Mouse (Mus musculus) G1E-ER4 (cell line): ENCODE data around the gene Slc2a10. TPM values are rescaled to one million over a fixed set of nuclear protein-coding genes. Genes with fewer than 3 reads are reported as not detected.

Experiments used
- GATA1 ChIP-seq: IDR thresholded peaks from one replicate; pipeline ENCODE4 v1.8.0; 2012; ENCODE audit warnings: low read length, inconsistent platforms
- polyA plus RNA-seq: library from polyadenylated mRNA; stranded (reverse); fragments of >175 nt; gene quantifications from 2 replicates; pipeline ENCODE4 v1.2.3, GENCODE M21; 2012

Slc2a10 gene
- polyA plus RNA-seq = not detected in 2 replicates

DNA sequence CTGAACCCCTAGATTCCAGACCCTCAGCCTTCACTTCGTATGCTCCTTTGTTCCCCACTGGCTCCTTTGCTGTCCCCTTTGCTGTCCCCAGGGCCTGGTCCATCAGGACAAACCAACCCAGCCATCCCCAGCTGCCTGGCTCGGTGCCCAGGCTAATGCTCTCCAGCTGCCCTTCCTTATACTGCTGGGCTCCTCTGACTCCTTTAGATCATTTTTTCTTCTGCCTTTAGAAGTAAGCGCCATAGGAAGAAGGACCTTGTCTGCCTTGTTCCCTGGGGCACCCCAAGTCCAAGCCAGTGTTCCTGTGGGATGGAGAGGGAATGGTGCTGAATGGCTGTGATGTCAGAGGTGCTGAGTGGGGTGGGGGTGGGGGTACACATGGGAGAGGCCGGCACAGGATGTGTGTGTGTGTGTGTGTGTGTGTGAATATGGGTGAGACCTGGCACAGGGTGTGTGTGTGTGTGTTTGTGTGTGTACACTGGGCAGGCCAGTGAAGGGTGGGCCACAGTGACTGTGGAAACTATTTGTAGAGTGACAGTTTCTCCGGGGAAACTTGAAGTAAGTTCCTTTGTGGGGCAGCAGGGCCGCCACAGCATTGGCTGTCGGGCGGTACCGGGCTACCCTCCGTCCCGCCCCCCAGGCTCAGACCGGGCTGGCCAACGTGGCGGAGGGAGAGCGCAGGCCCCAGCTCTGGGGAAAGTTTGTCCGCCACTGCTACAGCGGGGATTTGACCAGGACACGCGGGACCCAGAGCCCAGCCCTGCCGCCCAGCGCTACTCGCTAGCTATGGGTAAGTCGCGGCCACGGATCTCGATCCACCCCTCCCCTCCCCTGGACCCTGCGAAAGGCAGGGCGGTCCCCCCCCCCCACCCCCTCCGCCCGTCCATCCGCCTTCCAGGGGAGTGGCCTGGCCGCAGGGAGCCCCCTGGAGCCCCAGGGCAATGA, at the start of gene Slc2a10:
Gene Slc2a10 (plus strand): TSS at position 529 of the 945 bp plus-strand sequence.
- no peak for TF ChIP-seq GATA1

DNA sequence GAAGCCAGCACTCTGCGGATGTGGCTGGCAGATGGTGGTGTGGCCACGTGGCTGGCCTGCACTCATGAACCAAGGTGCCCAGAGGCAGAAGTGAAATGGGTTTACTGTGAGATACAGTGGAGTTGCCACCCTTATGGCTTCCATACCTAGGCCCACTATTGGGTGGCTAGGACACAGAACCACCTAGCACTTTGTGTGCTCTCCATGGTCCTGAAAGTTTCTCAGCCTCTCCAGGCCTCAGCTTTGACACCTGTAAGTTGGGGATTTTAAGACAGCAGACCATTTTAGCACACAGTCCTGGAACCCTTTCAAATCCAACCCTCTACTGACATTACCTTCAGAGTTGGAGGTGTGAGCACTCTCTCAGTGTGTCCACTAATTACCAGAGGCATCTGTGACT, 46.9 kb upstream of the Slc2a10 start:
- no peak for TF ChIP-seq GATA1

DNA sequence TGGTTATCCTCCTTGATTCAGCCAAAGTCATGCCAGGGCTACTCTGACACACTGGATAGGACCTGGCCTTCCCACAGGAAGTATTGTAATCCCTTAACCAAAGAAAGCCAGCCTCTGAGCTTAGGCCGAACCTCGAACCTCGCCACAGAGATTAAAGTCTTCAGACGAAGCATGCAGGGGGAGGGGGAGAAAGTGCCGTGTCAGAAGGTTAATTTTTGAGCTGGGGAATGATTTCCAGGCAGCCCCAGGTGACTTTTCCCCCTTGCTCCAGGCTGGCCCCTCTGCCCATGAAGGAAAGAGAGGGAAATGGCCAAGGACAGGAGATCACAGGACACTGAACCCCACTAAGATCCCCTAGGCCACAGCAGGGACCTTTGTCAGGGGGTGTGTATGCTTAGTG, 45.4 kb upstream of the Slc2a10 start:
- no peak for TF ChIP-seq GATA1

DNA sequence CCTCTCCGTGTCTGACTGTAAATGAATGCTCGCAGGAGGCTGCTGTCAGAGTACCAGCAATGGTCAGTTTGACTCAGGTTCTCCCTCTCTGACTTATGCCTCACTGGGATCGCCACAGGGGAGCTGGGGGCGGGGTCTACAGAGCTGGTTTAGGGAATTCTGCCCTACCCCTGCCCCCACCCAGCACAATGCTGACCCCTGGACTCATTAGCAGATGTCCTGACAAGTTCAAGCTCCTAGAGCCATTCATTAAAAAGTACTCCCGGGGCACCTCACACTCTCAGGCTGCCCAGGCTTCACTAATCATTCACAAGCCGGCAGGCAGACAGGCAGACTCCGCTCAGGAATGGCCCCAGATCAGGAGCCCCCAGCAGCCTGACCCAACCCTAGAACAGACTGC, 43.9 kb upstream of the Slc2a10 start:
- TF ChIP-seq GATA1 = no peak

DNA sequence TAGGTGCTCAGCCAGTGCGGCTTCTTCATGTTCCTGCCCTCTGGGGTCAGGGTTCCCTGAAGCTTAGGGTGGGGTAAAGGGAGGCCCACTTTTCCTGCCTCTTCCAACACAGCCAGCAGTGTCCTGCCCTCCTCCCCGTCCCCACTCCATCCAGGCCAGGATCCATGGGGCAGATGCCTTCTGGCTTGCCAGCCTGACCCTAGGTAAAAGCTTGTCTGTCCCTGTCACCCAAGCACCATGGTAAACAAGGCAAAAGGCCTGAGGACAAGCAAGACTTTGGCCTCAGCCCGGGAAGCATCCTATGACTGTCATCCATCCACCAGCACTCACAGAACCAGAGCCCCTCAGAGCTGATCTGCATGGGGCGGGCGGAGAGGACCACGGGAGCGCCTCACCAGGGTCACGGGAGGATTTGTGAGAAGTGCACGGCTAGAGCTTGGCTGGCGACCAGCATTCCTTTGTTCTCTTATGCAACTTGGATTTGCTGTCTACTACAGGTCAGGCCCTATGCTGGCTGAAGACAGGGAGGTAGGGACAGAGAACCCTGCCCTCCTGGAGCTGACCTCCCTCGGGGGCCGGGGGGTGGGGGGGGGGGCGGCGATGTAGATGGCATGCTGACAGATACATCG, 35.6 kb upstream of the Slc2a10 start:
- no peak for TF ChIP-seq GATA1

DNA sequence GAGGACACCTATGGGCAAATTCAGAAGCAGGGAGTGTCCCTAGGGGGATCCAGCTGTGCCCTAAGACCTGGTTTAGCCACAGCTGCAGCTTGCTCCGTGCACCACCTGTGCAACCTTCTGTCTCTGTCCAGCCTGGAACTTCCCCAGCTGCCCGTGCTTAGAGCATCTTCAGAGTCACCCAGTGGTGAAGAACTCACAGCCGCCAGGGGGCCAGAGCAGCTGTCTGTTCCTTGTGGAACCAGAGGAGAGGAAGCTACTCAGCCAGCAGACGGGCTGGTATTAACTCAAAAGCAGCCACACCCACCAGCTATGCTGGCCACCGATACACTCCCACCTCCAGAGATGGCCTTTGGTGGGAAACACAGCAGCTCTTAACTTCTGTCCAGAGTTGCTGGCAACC, 33.4 kb upstream of the Slc2a10 start:
- TF ChIP-seq GATA1 = no peak

DNA sequence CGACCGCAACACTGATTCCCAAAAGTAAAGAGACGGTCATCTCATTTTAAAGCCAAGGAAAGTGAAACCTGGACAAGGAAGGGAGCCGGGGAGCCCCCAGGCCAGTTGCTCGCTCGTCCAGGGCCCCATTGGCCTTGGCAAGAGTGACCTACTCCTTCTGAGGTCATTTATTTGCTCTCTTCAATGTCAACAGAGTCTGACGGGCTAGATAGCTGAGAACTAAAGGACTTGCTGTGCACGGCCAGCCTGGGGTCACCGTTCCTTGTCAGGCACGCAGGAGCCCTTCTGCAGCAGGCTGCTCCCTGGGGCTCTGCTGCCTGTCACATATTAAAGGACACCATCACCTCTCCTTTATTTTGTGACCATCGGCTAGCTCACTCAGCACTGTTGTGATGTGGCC, 31.6 kb upstream of the Slc2a10 start:
- no peak for TF ChIP-seq GATA1

DNA sequence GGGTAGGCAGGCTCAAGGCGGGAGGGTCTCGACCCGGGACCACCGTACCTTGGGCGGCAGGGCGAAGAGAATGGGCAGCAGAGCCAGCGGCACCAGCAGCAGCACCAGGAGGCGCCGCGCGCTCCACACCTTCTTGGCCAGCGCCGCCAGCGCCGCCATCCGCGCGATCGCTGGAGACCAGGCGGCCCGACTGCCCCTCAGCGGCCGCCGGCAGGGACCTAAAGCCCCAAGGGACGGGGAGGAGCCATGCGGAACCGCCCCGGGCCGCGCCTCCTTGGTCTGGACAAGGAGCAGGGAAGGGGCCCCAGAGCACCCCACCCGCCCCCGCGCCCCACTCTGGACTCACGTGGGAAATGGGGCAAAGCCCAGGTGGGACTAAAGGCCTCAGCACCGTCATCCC, 30.6 kb upstream of the Slc2a10 start, which contains the start of gene Slc13a3:
Gene Slc13a3 (minus strand): TSS at position 228 of the 400 bp plus-strand sequence.
- TF ChIP-seq GATA1 = no peak

DNA sequence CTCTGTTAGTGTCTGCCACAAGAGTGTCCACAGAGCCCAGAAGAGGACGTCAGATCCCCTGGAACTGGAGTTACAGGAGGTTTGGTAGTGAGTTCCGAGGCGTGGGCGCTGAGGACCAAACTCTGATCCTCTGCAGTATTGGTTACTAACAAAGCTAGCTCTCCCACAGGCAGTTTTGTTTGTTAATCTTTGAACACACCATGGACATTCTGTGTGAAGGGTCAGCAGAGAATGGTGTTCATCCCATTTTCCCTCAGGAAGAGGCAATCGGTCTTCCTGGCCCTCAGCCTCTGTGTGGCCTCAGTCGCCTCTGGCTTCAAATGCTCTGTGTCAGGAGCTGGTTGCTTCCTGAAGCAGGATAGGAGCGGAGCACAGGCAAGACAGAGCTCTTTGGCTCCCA, 28.2 kb upstream of the Slc2a10 start:
- TF ChIP-seq GATA1 = no peak

DNA sequence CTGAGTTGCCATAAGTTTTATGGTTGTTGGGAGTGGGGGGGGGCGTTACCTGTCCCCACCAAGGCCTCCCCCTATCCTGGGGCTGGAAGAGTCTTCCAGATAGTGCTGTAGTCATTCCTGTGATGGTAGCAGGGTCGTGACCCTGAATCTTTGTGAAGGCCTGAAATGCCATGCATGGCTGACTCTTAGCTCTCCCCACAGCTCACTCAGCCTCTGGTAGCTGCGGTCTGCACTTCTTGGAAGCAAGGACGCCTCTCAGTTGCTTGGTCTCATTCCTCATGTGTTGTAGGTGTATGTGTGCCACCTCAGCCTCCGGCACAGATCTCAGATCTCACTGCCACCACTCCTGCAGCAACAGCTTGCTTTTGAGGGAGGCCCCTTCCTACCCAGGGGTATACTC, 27.7 kb upstream of the Slc2a10 start:
- no peak for TF ChIP-seq GATA1

DNA sequence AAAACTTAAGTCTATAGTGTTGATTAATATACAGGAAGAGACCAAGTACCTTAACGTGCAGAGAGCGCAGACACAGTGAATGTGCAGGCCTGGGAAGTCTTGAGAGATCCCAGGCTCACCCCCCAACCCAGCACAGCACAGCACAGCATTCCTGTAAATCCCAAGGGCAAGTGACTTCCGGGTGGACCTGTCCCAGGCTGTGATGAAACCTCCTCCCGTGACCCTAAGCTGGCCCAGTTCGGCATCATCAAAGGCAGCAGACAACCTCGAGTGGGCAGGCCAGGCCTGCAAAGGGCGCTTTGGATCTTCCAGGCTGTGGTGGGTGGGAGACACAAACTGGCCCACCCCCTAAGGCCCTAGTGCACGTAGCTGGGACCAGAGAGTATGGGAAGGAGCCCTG, 21.6 kb upstream of the Slc2a10 start:
- no peak for TF ChIP-seq GATA1

DNA sequence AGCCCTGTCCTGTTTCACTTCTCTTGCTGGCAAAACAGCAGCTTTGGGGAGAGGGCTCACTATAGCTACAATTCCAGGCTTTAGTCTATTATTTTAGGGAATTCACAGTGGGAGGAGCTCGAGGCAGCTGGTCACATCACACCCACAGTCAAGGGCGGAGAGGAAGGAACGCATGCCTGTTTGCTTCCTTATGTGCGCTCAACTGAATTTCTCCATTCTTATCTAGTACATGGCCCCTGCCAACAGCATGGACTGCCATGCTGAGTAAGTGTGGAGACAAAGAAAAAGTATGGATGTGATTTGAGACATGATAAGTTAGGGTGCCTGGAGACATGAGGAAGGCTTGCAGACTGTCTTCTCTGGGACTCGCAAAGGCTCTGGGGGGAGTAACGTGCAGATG, 19.4 kb upstream of the Slc2a10 start:
- no peak for TF ChIP-seq GATA1

DNA sequence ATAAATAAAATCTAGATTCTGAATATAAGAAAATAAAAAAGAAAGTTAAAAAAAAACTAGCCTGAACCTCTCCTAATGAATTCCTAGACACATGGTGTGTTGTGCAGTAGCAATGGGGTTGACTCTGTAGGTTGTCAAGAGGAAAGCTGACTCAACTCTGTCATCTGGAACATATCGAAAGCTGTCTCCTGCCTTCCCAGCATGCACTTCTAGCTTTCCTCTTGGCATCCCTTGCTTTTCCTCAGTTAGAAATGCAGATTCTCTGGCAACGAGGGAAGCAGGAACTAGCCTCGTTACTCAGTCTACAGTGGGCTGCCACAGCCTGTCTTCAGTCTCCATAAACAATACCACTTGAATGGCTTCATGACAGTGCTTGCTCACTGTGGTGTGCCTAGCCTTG, 17.8 kb upstream of the Slc2a10 start:
- TF ChIP-seq GATA1 = no peak

DNA sequence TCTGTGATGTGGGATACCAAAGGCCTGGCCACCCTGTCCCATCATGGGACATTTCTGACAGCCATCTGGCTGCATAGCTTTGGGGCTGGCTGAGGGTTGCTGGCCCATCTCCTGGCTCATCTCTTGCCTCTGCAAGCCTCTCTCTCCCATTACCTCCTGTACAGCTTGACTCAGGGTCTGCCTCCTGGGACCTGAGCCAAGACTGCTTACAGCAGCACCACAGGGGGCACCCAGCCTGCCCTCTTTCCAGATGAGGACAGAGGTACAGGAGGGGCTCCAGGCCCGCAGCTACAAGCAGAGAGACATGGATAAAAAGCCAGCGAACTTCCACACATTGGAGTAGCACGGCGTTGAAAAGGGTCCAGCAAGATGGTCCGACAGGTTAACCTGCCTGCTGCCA, 17.2 kb upstream of the Slc2a10 start:
- no peak for TF ChIP-seq GATA1

DNA sequence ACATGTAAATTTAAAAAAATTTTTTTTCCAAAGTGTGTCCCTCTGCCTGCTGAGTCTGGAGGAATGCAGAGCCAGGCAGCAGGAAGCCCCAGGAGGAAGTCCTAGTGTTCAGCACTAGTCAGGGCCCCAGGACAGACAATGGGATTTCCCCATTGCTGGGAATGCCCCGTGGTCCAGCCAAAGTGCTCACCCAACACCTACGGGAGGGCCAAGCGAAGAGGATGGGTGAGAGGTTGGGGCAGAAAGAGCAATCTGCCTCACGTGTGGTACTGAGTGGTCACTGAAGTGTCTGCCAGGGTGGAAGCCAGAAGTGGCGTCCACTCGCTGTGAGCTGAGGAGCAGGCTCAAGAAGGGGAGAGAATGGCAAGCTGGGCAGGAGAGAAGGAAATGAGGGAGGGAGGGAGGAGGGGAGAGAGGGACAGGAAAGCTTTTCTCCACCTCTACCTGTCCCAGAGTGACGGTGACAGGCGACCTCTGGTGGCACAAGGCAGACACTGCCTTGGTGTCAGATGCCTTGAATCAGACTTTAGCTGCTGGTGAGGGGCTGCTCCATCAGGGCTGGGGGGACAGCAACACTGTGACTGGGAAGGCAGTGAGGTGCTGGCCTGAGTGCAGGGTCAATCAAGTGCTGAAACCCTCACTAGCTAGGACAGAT, 16.6 kb upstream of the Slc2a10 start:
- TF ChIP-seq GATA1 = no peak
